Mouse (Mus musculus) erythroblast, embryonic 14.5 days (primary cell): Measurements from ENCODE around the gene Rbm43. TPM values are rescaled to one million over a fixed set of nuclear protein-coding genes. Genes with fewer than 3 reads are reported as not detected.
"Not testable (repeated sequence)": the region's sequence is repeated elsewhere in the genome, so short reads cannot be mapped to it uniquely, and the experiment has no call there.

ENCODE experiments used
- H3K27me3 ChIP-seq: 2 replicates; pipeline ENCODE4 v1.6.1; 2012; ENCODE audit warnings: inconsistent platforms; ENCODE audit not compliant: control insufficient read depth
- H3K36me3 ChIP-seq: 2 replicates; pipeline ENCODE4 v1.6.1; 2012; ENCODE audit warnings: mild to moderate bottlenecking, inconsistent platforms; ENCODE audit not compliant: control insufficient read depth
- H3K4me1 ChIP-seq: 2 replicates; pipeline ENCODE4 v1.6.1; 2012; ENCODE audit warnings: inconsistent platforms; ENCODE audit not compliant: control insufficient read depth
- H3K4me3 ChIP-seq: replicated peaks from 2 replicates; pipeline ENCODE3; 2012; ENCODE audit warnings: moderate library complexity, mild to moderate bottlenecking, inconsistent platforms
- H3K9me3 ChIP-seq: 2 replicates; pipeline ENCODE4 v1.6.1; 2012; ENCODE audit warnings: low read length, inconsistent platforms, mixed read lengths; ENCODE audit not compliant: control insufficient read depth
- GATA1 ChIP-seq: IDR thresholded peaks from 2 replicates; pipeline ENCODE4 v1.6.1; 2012; ENCODE audit warnings: low read length, inconsistent platforms, mixed read lengths
- TAL1 ChIP-seq: IDR thresholded peaks from 3 replicates; pipeline ENCODE4 v1.6.1; 2012; ENCODE audit warnings: low read length, inconsistent platforms, mixed read lengths
- polyA plus RNA-seq: library from polyadenylated mRNA; stranded (reverse); fragments of >175 nt; gene quantifications from 2 replicates; pipeline ENCODE4 v1.2.3, GENCODE M21; 2012

Rbm43 gene
- polyA plus RNA-seq, 1 experiment = 0.74 TPM

- TF ChIP-seq GATA1 = no peak
- no peak for TF ChIP-seq TAL1
- Histone ChIP-seq H3K9me3 (peaks cover 5% of the 10 kb centered on the region), H3K4me1 (peaks cover 42% of the 10 kb centered on the region), H3K27me3 (no peaks in the 10 kb centered on the region), H3K4me3 (no peak overlapping the region), H3K36me3 (peaks cover 55% of the 10 kb centered on the region)
Measured at GRCm38 (mm10) chr2:51931241-51931640, 3.7 kb downstream of the Rbm43 start.

GRCm38 (mm10) chr2:51914944-51915680, 19.9 kb downstream of the Rbm43 start:
- TF ChIP-seq TAL1 (no peak), GATA1 (no peak)
- H3K9me3 ChIP-seq = no peaks in the 10 kb centered on the region
- H3K27me3 ChIP-seq = no peaks in the 10 kb centered on the region
- H3K4me1 ChIP-seq = no peaks in the 10 kb centered on the region
- H3K4me3 ChIP-seq = no peak overlapping the region
- no peaks in the 10 kb centered on the region for H3K36me3 ChIP-seq

- no peaks in the 10 kb centered on the region for H3K27me3 ChIP-seq
Measured at GRCm38 (mm10) chr2:51914532-51914931, 20.4 kb downstream of the Rbm43 start.

GRCm38 (mm10) chr2:51912740-51913139, 22.2 kb downstream of the Rbm43 start:
- TF ChIP-seq TAL1 (no peak), GATA1 (no peak)
- no peaks in the 10 kb centered on the region for H3K9me3 ChIP-seq

More at GRCm38 (mm10) chr2:51914532-51914931, 20.4 kb downstream of the Rbm43 start:
- TF ChIP-seq GATA1 = no peak
- no peak for TF ChIP-seq TAL1
- Histone ChIP-seq H3K36me3 (no peaks in the 10 kb centered on the region), H3K4me3 (no peak overlapping the region), H3K9me3 (no peaks in the 10 kb centered on the region), H3K4me1 (no peaks in the 10 kb centered on the region)

GRCm38 (mm10) chr2:51911864-51912263, 23.1 kb downstream of the Rbm43 start:
- Histone ChIP-seq H3K27me3 (no peaks in the 10 kb centered on the region), H3K36me3 (no peaks in the 10 kb centered on the region)
- TF ChIP-seq GATA1 (no peak), TAL1 (no peak)

More at GRCm38 (mm10) chr2:51912740-51913139, 22.2 kb downstream of the Rbm43 start:
- H3K36me3 ChIP-seq = no peaks in the 10 kb centered on the region
- H3K27me3 ChIP-seq = no peaks in the 10 kb centered on the region
- no peaks in the 10 kb centered on the region for H3K4me1 ChIP-seq
- H3K4me3 ChIP-seq = no peak overlapping the region

GRCm38 (mm10) chr2:51907538-51908110, 27.3 kb downstream of the Rbm43 start:
- H3K9me3 ChIP-seq = no peaks in the 10 kb centered on the region
- H3K36me3 ChIP-seq = no peaks in the 10 kb centered on the region
- no peaks in the 10 kb centered on the region for H3K27me3 ChIP-seq
- H3K4me1 ChIP-seq = no peaks in the 10 kb centered on the region
- TF ChIP-seq TAL1 (no peak), GATA1 (no peak)
- H3K4me3 ChIP-seq = no peak overlapping the region

More at GRCm38 (mm10) chr2:51911864-51912263, 23.1 kb downstream of the Rbm43 start:
- no peak overlapping the region for H3K4me3 ChIP-seq
- no peaks in the 10 kb centered on the region for H3K4me1 ChIP-seq
- H3K9me3 ChIP-seq = no peaks in the 10 kb centered on the region

GRCm38 (mm10) chr2:51905637-51906036, 29.3 kb downstream of the Rbm43 start:
- no peak overlapping the region for H3K4me3 ChIP-seq
- no peak for TF ChIP-seq GATA1
- TF ChIP-seq TAL1 = no peak
- no peaks in the 10 kb centered on the region for H3K36me3 ChIP-seq
- no peaks in the 10 kb centered on the region for H3K4me1 ChIP-seq
- no peaks in the 10 kb centered on the region for H3K9me3 ChIP-seq
- no peaks in the 10 kb centered on the region for H3K27me3 ChIP-seq

- Histone ChIP-seq H3K27me3 (no peaks in the 10 kb centered on the region), H3K9me3 (no peaks in the 10 kb centered on the region), H3K4me1 (no peaks in the 10 kb centered on the region), H3K36me3 (no peaks in the 10 kb centered on the region), H3K4me3 (no peak overlapping the region)
- TF ChIP-seq GATA1 = no peak
- no peak for TF ChIP-seq TAL1
Measured at GRCm38 (mm10) chr2:51892411-51892901, 42.5 kb downstream of the Rbm43 start.

GRCm38 (mm10) chr2:51890961-51891360, 44.0 kb downstream of the Rbm43 start:
- Histone ChIP-seq H3K27me3 (no peaks in the 10 kb centered on the region), H3K4me3 (no peak overlapping the region), H3K4me1 (no peaks in the 10 kb centered on the region), H3K9me3 (no peaks in the 10 kb centered on the region), H3K36me3 (no peaks in the 10 kb centered on the region)
- TF ChIP-seq GATA1 (no peak), TAL1 (no peak)

- not testable (repeated sequence) for H3K4me3 ChIP-seq, H3K4me1 ChIP-seq, H3K36me3 ChIP-seq
Measured at GRCm38 (mm10) chr2:51890139-51890538, 44.8 kb downstream of the Rbm43 start.

More at GRCm38 (mm10) chr2:51890139-51890538, 44.8 kb downstream of the Rbm43 start:
- not testable (repeated sequence) for H3K9me3 ChIP-seq, H3K27me3 ChIP-seq
